Mouse (Mus musculus) thymus, adult 2 months (tissue): ENCODE measurements around the gene Gm38119.

Source experiments
- CTCF ChIP-seq: fragments of 200-500 bp; IDR thresholded peaks from 2 replicates; pipeline ENCODE4 v1.5.1; 2012; ENCODE audit warnings: mild to moderate bottlenecking, control low read depth, low read length, moderate library complexity, borderline replicate concordance; ENCODE audit not compliant: control insufficient read depth, poor library complexity, insufficient read depth; ENCODE audit errors: extremely low read depth
- POLR2A ChIP-seq: fragments of 200-500 bp; IDR thresholded peaks from 2 replicates; pipeline ENCODE4 v1.6.1; 2012; ENCODE audit warnings: mild to moderate bottlenecking, low read length, control low read depth, moderate library complexity; ENCODE audit not compliant: control insufficient read depth, poor library complexity, insufficient read depth; ENCODE audit errors: extremely low read depth

- no peak for TF ChIP-seq CTCF
- no peak for TF ChIP-seq POLR2A
Observed at GRCm38 (mm10) chr3:92738996-92739395, at the start of gene Gm38119.
